Mouse (Mus musculus): ENCODE data around the gene Hivep3. TPM values are rescaled to one million over a fixed set of nuclear protein-coding genes. Genes with fewer than 3 reads are reported as not detected.
A peak's percentile ranks its signal among the peaks of the same experiment; 100 is the strongest.

The Hivep3 gene
- polyA plus RNA-seq, 1 experiment from 2014 or later: 6.2 TPM

DNA sequence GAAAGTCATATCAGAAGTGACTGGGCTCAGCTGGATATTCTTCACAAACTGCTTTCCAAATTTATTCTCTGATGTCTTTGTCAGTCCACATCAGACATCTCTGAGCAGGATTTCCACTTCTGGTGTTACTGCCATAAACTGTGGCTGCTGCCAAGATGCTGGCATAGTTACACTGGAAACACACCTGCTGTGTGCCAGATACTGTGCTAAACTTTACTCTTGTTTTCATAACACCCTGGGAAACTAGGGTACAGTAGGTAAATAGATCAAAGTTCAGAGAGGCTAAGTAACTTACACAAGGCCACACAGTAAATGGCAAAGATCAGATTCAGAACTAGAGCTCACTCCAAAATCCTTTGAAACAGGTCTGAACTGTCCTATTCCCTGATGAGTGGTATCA is 367.6 kb downstream of the Hivep3 start:
- ATAC-seq (replicated peaks; ENCODE audit: low FRiP score, low TSS enrichment, low read depth) (no peak), DNase-seq (ENCODE audit: low spot score) (no peak)
- H3K9me3 ChIP-seq (ENCODE audit: control insufficient read depth, low read length): peaks cover 6% of the 10 kb centered on the region
- H3K9ac ChIP-seq (ENCODE audit: low read length): no peak overlapping the region
- H3K4me2 ChIP-seq (ENCODE audit: low read length): no peak overlapping the region
- H3K27ac ChIP-seq (ENCODE audit: low read depth): no peak overlapping the region
- H3K4me3 ChIP-seq (ENCODE audit: low read depth, low read length): no peak overlapping the region
- no peaks in the 10 kb centered on the region for H3K36me3 ChIP-seq (ENCODE audit: control insufficient read depth, insufficient read depth, low read length)
- H3K27me3 ChIP-seq (replicated peaks; ENCODE audit: control insufficient read depth, insufficient read depth, low read length): no peaks in the 10 kb centered on the region
- H3K4me1 ChIP-seq (replicated peaks; ENCODE audit: control insufficient read depth, insufficient read depth, low read length): no peaks in the 10 kb centered on the region

GRCm38 (mm10) chr4:120104599-120104998 is 371.0 kb downstream of the Hivep3 start:
- H3K9me3 ChIP-seq (ENCODE audit: control insufficient read depth, low read length): no peaks in the 10 kb centered on the region
- H3K4me1 ChIP-seq (replicated peaks; ENCODE audit: control insufficient read depth, insufficient read depth, low read length): no peaks in the 10 kb centered on the region
- H3K36me3 ChIP-seq (ENCODE audit: control insufficient read depth, insufficient read depth, low read length): no peaks in the 10 kb centered on the region
- DNase-seq (ENCODE audit: low spot score): peak; percentile 63
- ATAC-seq (replicated peaks; ENCODE audit: low FRiP score, low TSS enrichment, low read depth): no peak
- H3K4me2 ChIP-seq (ENCODE audit: low read length): no peak overlapping the region
- no peak overlapping the region for H3K9ac ChIP-seq (ENCODE audit: low read length)
- no peak overlapping the region for H3K27ac ChIP-seq (ENCODE audit: low read depth)
- H3K4me3 ChIP-seq (ENCODE audit: low read depth, low read length): no peak overlapping the region
- H3K27me3 ChIP-seq (replicated peaks; ENCODE audit: control insufficient read depth, insufficient read depth, low read length): no peaks in the 10 kb centered on the region
- WGBS: 50% methylated on average over 5 of the region's 5 CpGs

- no peak for ATAC-seq (replicated peaks; ENCODE audit: low FRiP score, low TSS enrichment, low read depth)
- Histone ChIP-seq H3K27me3 (replicated peaks; ENCODE audit: control insufficient read depth, insufficient read depth, low read length) (no peaks in the 10 kb centered on the region), H3K4me1 (replicated peaks; ENCODE audit: control insufficient read depth, insufficient read depth, low read length) (no peaks in the 10 kb centered on the region), H3K4me3 (ENCODE audit: low read depth, low read length) (no peak overlapping the region), H3K9me3 (ENCODE audit: control insufficient read depth, low read length) (no peaks in the 10 kb centered on the region), H3K27ac (ENCODE audit: low read depth) (no peak overlapping the region), H3K4me2 (ENCODE audit: low read length) (no peak overlapping the region), H3K36me3 (ENCODE audit: control insufficient read depth, insufficient read depth, low read length) (no peaks in the 10 kb centered on the region), H3K9ac (ENCODE audit: low read length) (no peak overlapping the region)
- 90% methylated on average over 3 of the region's 3 CpGs for WGBS
- no peak for DNase-seq (ENCODE audit: low spot score)
These were observed 372.8 kb downstream of the Hivep3 start for GRCm38 (mm10) chr4:120106362-120106761.

GRCm38 (mm10) chr4:120107787-120108186 is 374.2 kb downstream of the Hivep3 start:
- Histone ChIP-seq H3K4me1 (replicated peaks; ENCODE audit: control insufficient read depth, insufficient read depth, low read length) (no peaks in the 10 kb centered on the region), H3K27me3 (replicated peaks; ENCODE audit: control insufficient read depth, insufficient read depth, low read length) (no peaks in the 10 kb centered on the region), H3K4me2 (ENCODE audit: low read length) (no peak overlapping the region), H3K4me3 (ENCODE audit: low read depth, low read length) (no peak overlapping the region), H3K36me3 (ENCODE audit: control insufficient read depth, insufficient read depth, low read length) (no peaks in the 10 kb centered on the region), H3K9me3 (ENCODE audit: control insufficient read depth, low read length) (no peaks in the 10 kb centered on the region), H3K27ac (ENCODE audit: low read depth) (no peak overlapping the region), H3K9ac (ENCODE audit: low read length) (no peak overlapping the region)
- 69% methylated on average over 8 of the region's 8 CpGs for WGBS
- ATAC-seq (replicated peaks; ENCODE audit: low FRiP score, low TSS enrichment, low read depth): no peak
- DNase-seq (ENCODE audit: low spot score): no peak

DNA sequence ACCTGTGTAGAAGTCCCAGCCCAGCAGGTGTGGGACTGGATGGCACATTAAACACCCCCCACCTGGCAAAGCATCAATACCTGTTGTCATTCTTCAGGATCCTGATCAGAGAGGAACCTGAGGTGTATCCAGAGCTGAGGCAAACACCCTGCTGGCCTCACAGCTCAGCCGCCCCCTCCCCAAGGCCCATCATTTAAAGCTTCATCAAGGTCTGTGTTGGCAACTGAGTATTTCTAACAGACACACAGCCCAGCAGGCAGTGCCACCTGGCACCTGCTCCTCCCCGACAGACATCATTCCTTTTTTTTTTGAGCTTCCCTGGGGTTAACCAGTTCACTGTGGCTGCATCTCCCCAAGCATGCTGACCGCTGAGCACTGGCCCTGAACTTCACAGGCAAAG is 381.9 kb downstream of the Hivep3 start:
- Histone ChIP-seq H3K9ac (ENCODE audit: low read length) (no peak overlapping the region), H3K4me3 (ENCODE audit: low read depth, low read length) (no peak overlapping the region), H3K4me1 (replicated peaks; ENCODE audit: control insufficient read depth, insufficient read depth, low read length) (no peaks in the 10 kb centered on the region), H3K4me2 (ENCODE audit: low read length) (no peak overlapping the region), H3K27ac (ENCODE audit: low read depth) (no peak overlapping the region), H3K9me3 (ENCODE audit: control insufficient read depth, low read length) (no peaks in the 10 kb centered on the region), H3K36me3 (ENCODE audit: control insufficient read depth, insufficient read depth, low read length) (no peaks in the 10 kb centered on the region), H3K27me3 (replicated peaks; ENCODE audit: control insufficient read depth, insufficient read depth, low read length) (no peaks in the 10 kb centered on the region)
- WGBS: 89% methylated on average over 3 of the region's 3 CpGs
- no peak for DNase-seq (ENCODE audit: low spot score)
- ATAC-seq (replicated peaks; ENCODE audit: low FRiP score, low TSS enrichment, low read depth): no peak

- no peaks in the 10 kb centered on the region for H3K36me3 ChIP-seq (ENCODE audit: control insufficient read depth, insufficient read depth, low read length)
- ATAC-seq (replicated peaks; ENCODE audit: low FRiP score, low TSS enrichment, low read depth) (no peak), DNase-seq (ENCODE audit: low spot score) (no peak)
- no peaks in the 10 kb centered on the region for H3K9me3 ChIP-seq (ENCODE audit: control insufficient read depth, low read length)
- no peak overlapping the region for H3K4me2 ChIP-seq (ENCODE audit: low read length)
- H3K4me3 ChIP-seq (ENCODE audit: low read depth, low read length): no peak overlapping the region
- H3K4me1 ChIP-seq (replicated peaks; ENCODE audit: control insufficient read depth, insufficient read depth, low read length): no peaks in the 10 kb centered on the region
- no peak overlapping the region for H3K27ac ChIP-seq (ENCODE audit: low read depth)
- H3K9ac ChIP-seq (ENCODE audit: low read length): no peak overlapping the region
- 89% methylated on average over 1 of the region's 1 CpGs for WGBS
- H3K27me3 ChIP-seq (replicated peaks; ENCODE audit: control insufficient read depth, insufficient read depth, low read length): no peaks in the 10 kb centered on the region
These were observed 382.7 kb downstream of the Hivep3 start for GRCm38 (mm10) chr4:120116312-120116711.

DNA sequence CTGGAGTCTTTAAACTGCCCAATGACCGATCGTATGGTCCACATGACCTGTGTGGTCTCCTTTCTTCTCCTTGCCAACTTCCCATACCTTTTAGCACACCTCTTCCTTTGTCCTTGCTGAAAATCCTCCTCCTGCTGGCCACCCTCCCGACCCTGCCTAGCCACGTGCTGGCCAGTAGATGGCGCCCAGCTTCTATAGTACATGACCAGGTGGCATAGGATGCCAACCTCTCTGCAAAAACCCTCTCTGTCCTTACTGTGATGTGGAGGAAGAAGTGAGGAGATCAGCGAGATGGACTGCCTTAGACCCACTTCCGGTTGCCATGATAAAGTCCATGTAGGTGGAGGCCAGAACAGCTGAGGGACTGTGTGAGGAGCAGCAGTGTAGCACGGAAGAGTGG is 386.7 kb downstream of the Hivep3 start:
- WGBS: 30% methylated on average over 8 of the region's 8 CpGs
- H3K4me2 ChIP-seq (ENCODE audit: low read length): no peak overlapping the region
- DNase-seq (ENCODE audit: low spot score) (peak; percentile 75), ATAC-seq (replicated peaks; ENCODE audit: low FRiP score, low TSS enrichment, low read depth) (0 out of 2 replicates have a peak, but pooled peaks have one; percentile 42)
- H3K4me3 ChIP-seq (ENCODE audit: low read depth, low read length): no peak overlapping the region
- H3K36me3 ChIP-seq (ENCODE audit: control insufficient read depth, insufficient read depth, low read length): no peaks in the 10 kb centered on the region
- H3K27ac ChIP-seq (ENCODE audit: low read depth): no peak overlapping the region
- H3K9ac ChIP-seq (ENCODE audit: low read length): no peak overlapping the region
- H3K4me1 ChIP-seq (replicated peaks; ENCODE audit: control insufficient read depth, insufficient read depth, low read length): no peaks in the 10 kb centered on the region
- no peaks in the 10 kb centered on the region for H3K9me3 ChIP-seq (ENCODE audit: control insufficient read depth, low read length)
- no peaks in the 10 kb centered on the region for H3K27me3 ChIP-seq (replicated peaks; ENCODE audit: control insufficient read depth, insufficient read depth, low read length)

DNA sequence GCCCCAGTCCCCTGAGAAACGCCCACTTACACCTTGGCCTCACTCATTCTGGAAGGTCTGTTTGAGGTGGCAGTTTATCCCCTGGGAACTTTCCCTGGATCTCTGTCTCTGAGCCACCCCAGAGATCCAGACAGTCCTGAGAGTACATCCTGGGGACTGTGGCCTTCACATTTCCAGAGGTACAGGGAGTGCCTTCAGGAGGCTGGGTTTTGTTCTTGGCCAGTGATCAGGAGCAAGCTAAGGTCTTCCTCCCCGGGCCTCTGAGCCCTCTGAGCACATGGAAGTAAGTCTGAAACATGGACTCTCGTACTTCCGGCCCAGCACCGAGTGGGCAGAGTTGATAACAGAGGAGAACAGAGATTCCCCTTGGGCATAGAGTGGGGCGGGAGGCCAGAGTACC is 391.1 kb downstream of the Hivep3 start:
- H3K36me3 ChIP-seq (ENCODE audit: control insufficient read depth, insufficient read depth, low read length): no peaks in the 10 kb centered on the region
- DNase-seq (ENCODE audit: low spot score): no peak

DNA sequence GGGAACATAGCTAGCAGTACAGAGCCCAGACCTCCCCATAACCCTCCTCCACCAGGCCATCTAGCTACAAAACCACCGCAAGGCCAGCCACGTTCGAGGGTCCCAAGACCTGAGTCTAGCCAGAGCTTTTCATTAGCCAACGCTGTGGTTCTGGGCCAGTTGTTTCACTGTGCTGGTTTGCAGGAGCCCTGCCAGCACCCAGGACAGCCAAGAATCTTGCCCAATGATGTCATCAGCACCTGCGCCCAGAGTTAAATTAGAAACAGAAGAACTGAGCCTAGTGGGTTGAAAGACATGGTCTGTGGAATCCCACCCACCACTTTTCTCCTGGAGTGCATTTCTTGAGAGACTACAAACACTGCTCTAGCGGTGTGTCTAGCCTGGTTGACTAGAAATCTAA is 392.5 kb downstream of the Hivep3 start:
- H3K27me3 ChIP-seq (replicated peaks; ENCODE audit: control insufficient read depth, insufficient read depth, low read length): no peaks in the 10 kb centered on the region
- DNase-seq (ENCODE audit: low spot score): no peak
- no peak overlapping the region for H3K4me3 ChIP-seq (ENCODE audit: low read depth, low read length)
- H3K9me3 ChIP-seq (ENCODE audit: control insufficient read depth, low read length): no peaks in the 10 kb centered on the region
- H3K4me2 ChIP-seq (ENCODE audit: low read length): no peak overlapping the region
- H3K36me3 ChIP-seq (ENCODE audit: control insufficient read depth, insufficient read depth, low read length): no peaks in the 10 kb centered on the region
- no peak for ATAC-seq (replicated peaks; ENCODE audit: low FRiP score, low TSS enrichment, low read depth)
- WGBS: 91% methylated on average over 6 of the region's 6 CpGs
- H3K9ac ChIP-seq (ENCODE audit: low read length): no peak overlapping the region
- no peak overlapping the region for H3K27ac ChIP-seq (ENCODE audit: low read depth)
- no peaks in the 10 kb centered on the region for H3K4me1 ChIP-seq (replicated peaks; ENCODE audit: control insufficient read depth, insufficient read depth, low read length)

More for the DNA sequence above, 391.1 kb downstream of the Hivep3 start:
- Histone ChIP-seq H3K4me2 (ENCODE audit: low read length) (no peak overlapping the region), H3K27me3 (replicated peaks; ENCODE audit: control insufficient read depth, insufficient read depth, low read length) (no peaks in the 10 kb centered on the region), H3K4me1 (replicated peaks; ENCODE audit: control insufficient read depth, insufficient read depth, low read length) (no peaks in the 10 kb centered on the region), H3K27ac (ENCODE audit: low read depth) (no peak overlapping the region), H3K4me3 (ENCODE audit: low read depth, low read length) (no peak overlapping the region), H3K9ac (ENCODE audit: low read length) (no peak overlapping the region), H3K9me3 (ENCODE audit: control insufficient read depth, low read length) (no peaks in the 10 kb centered on the region)
- 82% methylated on average over 6 of the region's 6 CpGs for WGBS
- no peak for ATAC-seq (replicated peaks; ENCODE audit: low FRiP score, low TSS enrichment, low read depth)
